Mouse (Mus musculus) ES-Bruce4 (cell line): ENCODE measurements at regions not wholly inside any gene's neighbourhood (a gene's known extent, or its start where the extent isn't known, plus 50 kb on each side); places are given as distances from the start of the nearest gene placed in this dataset.

ENCODE experiments used
- CTCF ChIP-seq: IDR thresholded peaks from one replicate; pipeline ENCODE4 v1.8.1; 2011; ENCODE audit warnings: low read depth, low read length
- EP300 ChIP-seq: IDR thresholded peaks from 2 replicates; pipeline ENCODE4 v1.6.1; 2011; ENCODE audit warnings: low read depth, low read length; ENCODE audit not compliant: insufficient read depth

DNA sequence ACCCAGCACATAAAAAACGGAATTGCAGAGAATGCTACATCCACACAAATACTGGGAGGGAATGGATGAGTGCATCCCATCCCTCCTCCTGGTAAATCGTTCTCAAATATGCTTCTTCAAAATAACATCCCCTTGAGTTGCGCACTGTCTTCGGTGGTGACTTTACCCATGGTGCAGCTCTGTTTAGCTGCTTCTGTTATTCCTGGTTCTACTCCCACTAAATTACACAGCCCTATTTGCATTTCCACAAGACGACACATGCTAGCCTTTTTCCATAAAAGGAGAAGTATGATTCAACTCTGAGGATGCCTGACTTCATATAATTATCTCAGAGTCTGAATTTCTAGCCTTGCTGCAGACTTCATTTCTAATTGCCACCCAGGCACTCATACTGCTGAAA, 65.5 kb upstream of the Ift57 start:
- TF ChIP-seq CTCF (no peak), EP300 (no peak)
